Mouse (Mus musculus) lung, postnatal 4 days (tissue): ENCODE results near the gene Gm10972.
"Not testable (repeated sequence)": the region's sequence is repeated elsewhere in the genome, so short reads cannot be mapped to it uniquely, and the experiment has no call there.

Experiments
- DNase-seq, 2 experiments: peaks; one replicate each; pipeline ENCODE4 v3.0.0; 2021

Gm10972 gene

GRCm38 (mm10) chr3:94659142-94659748, 16.3 kb downstream of the Gm10972 start:
- peak in 1 of 2 experiments; percentile 31 for DNase-seq

- not testable (repeated sequence) for DNase-seq
Measured at GRCm38 (mm10) chr3:94660841-94661240, 17.9 kb downstream of the Gm10972 start.

- not testable (repeated sequence) for DNase-seq
Measured at GRCm38 (mm10) chr3:94665060-94665802, 22.3 kb downstream of the Gm10972 start.

- DNase-seq, result peak in 1 of 2 experiments; percentile 39
Measured at GRCm38 (mm10) chr3:94665896-94666295, 23.0 kb downstream of the Gm10972 start.

GRCm38 (mm10) chr3:94675101-94675500, 32.2 kb downstream of the Gm10972 start:
- not testable (repeated sequence) for DNase-seq

GRCm38 (mm10) chr3:94679351-94679841, 36.5 kb downstream of the Gm10972 start:
- DNase-seq, result peak; percentile 51 to 58

GRCm38 (mm10) chr3:94680032-94680431, 37.1 kb downstream of the Gm10972 start:
- DNase-seq, result not testable (repeated sequence)

GRCm38 (mm10) chr3:94680783-94681182, 37.9 kb downstream of the Gm10972 start:
- DNase-seq, result peak; percentile 22 to 43

- no peak for DNase-seq
Measured at GRCm38 (mm10) chr3:94683646-94684045, 40.7 kb downstream of the Gm10972 start.

GRCm38 (mm10) chr3:94685989-94686772, 43.3 kb downstream of the Gm10972 start:
- not testable (repeated sequence) for DNase-seq

GRCm38 (mm10) chr3:94688698-94689097, 45.8 kb downstream of the Gm10972 start:
- not testable (repeated sequence) for DNase-seq

GRCm38 (mm10) chr3:94689195-94689594, 46.3 kb downstream of the Gm10972 start:
- DNase-seq, result not testable (repeated sequence)

GRCm38 (mm10) chr3:94690162-94690561, 47.2 kb downstream of the Gm10972 start:
- DNase-seq, result not testable (repeated sequence)

GRCm38 (mm10) chr3:94690616-94691247, 47.8 kb downstream of the Gm10972 start:
- DNase-seq, result no peak

- not testable (repeated sequence) for DNase-seq
Measured at GRCm38 (mm10) chr3:94691694-94692093, 48.8 kb downstream of the Gm10972 start.
